Mouse (Mus musculus) hindbrain, embryonic 11.5 days (tissue): Measurements from ENCODE around the gene Ksr1. TPM values are rescaled to one million over a fixed set of nuclear protein-coding genes. Genes with fewer than 3 reads are reported as not detected.
A peak's percentile ranks its signal among the peaks of the same experiment; 100 is the strongest.

Source experiments
- ATAC-seq: fragments of 200-750 bp; cut with Nextera tagmentation; 2 replicates; pipeline ENCODE4 v1.8.0; 2017; ENCODE audit warnings: mild to moderate bottlenecking, moderate TSS enrichment, moderate library complexity; ENCODE audit not compliant: low FRiP score
- DNase-seq: peaks from one replicate; pipeline ENCODE4 v3.0.0-alpha.2; 2015; ENCODE audit warnings: low spot score
- H3K27ac ChIP-seq: fragments of 300-500 bp; sonication (generic); 2 replicates; pipeline ENCODE4 v1.5.1; 2014; ENCODE audit warnings: mild to moderate bottlenecking, low read depth, low read length
- H3K27me3 ChIP-seq: fragments of 300-500 bp; sonication (generic); 2 replicates; pipeline ENCODE4 v1.6.1; 2014; ENCODE audit warnings: mild to moderate bottlenecking, low read length, moderate library complexity, mixed read lengths; ENCODE audit not compliant: control insufficient read depth, insufficient read depth
- H3K36me3 ChIP-seq: fragments of 300-500 bp; sonication (generic); 2 replicates; pipeline ENCODE4 v1.6.1; 2014; ENCODE audit warnings: mild to moderate bottlenecking, low read length, moderate library complexity, mixed read lengths; ENCODE audit not compliant: control insufficient read depth, insufficient read depth
- H3K4me1 ChIP-seq: fragments of 300-500 bp; sonication (generic); replicated peaks from 2 replicates; pipeline ENCODE4 v1.6.1; 2014; ENCODE audit warnings: low read length, mixed read lengths; ENCODE audit not compliant: control insufficient read depth, insufficient read depth
- H3K4me2 ChIP-seq: fragments of 300-500 bp; sonication (generic); replicated peaks from 2 replicates; pipeline ENCODE4 v1.6.1; 2014; ENCODE audit warnings: mild to moderate bottlenecking, low read depth, low read length
- H3K4me3 ChIP-seq: fragments of 300-500 bp; sonication (generic); 2 replicates; pipeline ENCODE4 v1.5.1; 2014; ENCODE audit warnings: low read depth, low read length
- H3K9ac ChIP-seq: fragments of 300-500 bp; sonication (generic); 2 replicates; pipeline ENCODE4 v1.6.1; 2014; ENCODE audit warnings: low read depth, low read length
- H3K9me3 ChIP-seq: fragments of 300-500 bp; sonication (generic); 2 replicates; pipeline ENCODE4 v1.6.1; 2016; ENCODE audit warnings: low read length; ENCODE audit not compliant: control insufficient read depth
- WGBS: fragments of 180-500 bp; shearing (Covaris S2); extraction: QIAGEN DNeasy Blood & Tissue Kit; methylation state at CpG from one replicate; pipeline ENCODE4 v1.1.7; 2014; 5-methylcytosine and 5-hydroxymethylcytosine counted together
- polyA plus RNA-seq: library from polyadenylated mRNA; unstranded; fragments of >200 nt; fragmentation: Nextera tagmentation; extraction: Ambion mirVana; gene quantifications from 2 replicates; pipeline ENCODE4 v1.2.1, GENCODE M21; 2014

The Ksr1 gene
- polyA plus RNA-seq, 1 experiment from 2014 or later, result 3.9 TPM

DNA sequence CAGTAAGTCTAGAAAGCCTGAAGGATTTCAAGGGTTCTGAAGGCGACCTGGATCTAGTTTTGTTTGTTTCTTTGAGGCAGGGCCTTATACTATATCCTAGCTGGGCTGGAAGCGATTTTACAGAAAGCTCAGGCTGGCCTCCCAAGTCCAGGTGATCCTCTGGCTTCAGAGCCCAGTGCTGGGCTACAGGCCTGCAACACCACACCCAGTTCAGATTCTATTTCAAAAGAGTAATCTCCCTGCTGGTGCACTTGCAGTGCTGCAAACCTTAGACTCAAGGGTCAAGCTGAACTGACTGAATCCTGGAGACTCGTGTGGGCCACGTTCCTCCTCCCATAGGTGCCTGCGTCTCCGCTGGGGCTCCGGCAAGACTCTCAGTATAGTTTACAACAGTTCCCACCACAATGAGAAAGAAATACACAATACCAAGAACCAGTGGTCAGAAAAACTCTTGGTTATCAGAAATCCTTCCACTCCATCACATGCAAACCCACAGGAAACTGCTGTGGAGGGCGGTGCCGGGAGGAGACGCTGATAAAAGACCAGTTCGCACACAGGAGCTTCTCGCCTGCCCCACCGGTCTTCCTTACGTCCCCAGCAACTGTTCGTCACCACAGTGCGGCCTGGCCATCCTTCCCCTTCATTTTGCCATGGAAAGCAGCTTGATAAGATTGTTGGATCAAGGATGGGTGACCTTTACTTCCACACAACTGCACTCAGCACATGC lies 95.3 kb downstream of the Ksr1 start:
- Histone ChIP-seq H3K36me3 (no peaks in the 10 kb centered on the region), H3K27ac (no peak overlapping the region), H3K4me3 (no peak overlapping the region), H3K4me1 (no peaks in the 10 kb centered on the region; the same call in 1 of the 2 replicates), H3K9me3 (no peaks in the 10 kb centered on the region), H3K9ac (no peak overlapping the region), H3K27me3 (no peaks in the 10 kb centered on the region), H3K4me2 (no peak overlapping the region)
- 92% methylated on average over 16 of the region's 16 CpGs for WGBS
- DNase-seq (no peak), ATAC-seq (no peak)

DNA sequence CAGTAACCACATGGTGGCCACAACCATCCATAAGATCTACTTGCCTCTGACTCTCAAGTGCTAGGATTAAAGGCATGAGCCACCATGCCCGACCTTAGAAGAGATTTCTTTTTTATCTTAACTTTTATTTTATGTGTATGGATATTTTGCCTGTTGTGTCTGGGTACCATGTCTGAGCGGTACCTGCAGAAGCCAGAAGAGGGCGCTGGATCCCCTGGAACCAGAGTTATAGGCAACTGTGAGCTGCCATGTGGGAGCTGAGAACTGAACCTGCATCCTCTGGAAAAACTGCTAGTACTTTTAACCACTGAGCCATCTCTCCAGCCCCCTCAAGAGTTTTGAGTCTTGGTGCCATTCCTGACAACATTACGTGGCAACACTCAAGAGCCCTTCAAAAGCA lies 97.3 kb downstream of the Ksr1 start:
- 87% methylated on average over 4 of the region's 4 CpGs for WGBS
- no peak overlapping the region for H3K27ac ChIP-seq
- no peaks in the 10 kb centered on the region for H3K36me3 ChIP-seq
- H3K9ac ChIP-seq, result no peak overlapping the region
- H3K27me3 ChIP-seq, result no peaks in the 10 kb centered on the region
- no peak for ATAC-seq
- no peak for DNase-seq
- H3K4me1 ChIP-seq, result no peaks in the 10 kb centered on the region; the same call in 1 of the 2 replicates
- H3K9me3 ChIP-seq, result no peaks in the 10 kb centered on the region
- no peak overlapping the region for H3K4me2 ChIP-seq
- H3K4me3 ChIP-seq, result no peak overlapping the region

DNA sequence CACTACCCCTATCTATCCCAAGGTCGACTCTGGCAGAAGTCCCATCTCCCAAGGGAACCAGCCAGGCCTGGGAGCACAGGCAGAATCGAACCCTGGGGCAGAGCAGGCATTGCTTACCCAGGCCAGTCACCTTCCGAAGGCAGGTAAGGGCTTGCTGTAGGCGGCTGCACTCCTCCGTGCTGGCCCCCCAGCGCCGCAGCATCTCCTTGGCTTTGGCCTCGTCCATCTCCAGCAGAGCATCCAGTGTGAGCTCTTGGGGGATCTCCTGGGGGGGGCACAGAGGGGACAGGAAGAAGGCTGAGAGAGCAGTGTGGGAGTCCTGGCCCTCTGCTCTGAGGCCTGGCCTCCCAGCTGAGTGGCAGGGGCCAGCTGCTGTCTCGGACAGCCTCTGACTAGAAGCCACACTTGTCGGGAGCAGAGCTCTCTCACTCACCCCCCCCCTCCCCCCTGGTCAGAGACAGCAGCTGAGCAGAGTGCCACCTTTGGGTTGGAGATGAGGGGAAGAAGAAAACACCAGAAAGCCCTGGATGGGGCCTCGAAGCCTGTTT lies 99.0 kb downstream of the Ksr1 start:
- ATAC-seq (no peak), DNase-seq (no peak)
- no peak overlapping the region for H3K4me3 ChIP-seq
- no peaks in the 10 kb centered on the region for H3K27me3 ChIP-seq
- no peak overlapping the region for H3K4me2 ChIP-seq
- WGBS, result 67% methylated on average over 11 of the region's 11 CpGs
- H3K9me3 ChIP-seq, result no peaks in the 10 kb centered on the region
- H3K4me1 ChIP-seq, result no peaks in the 10 kb centered on the region; the same call in 1 of the 2 replicates
- no peak overlapping the region for H3K9ac ChIP-seq
- H3K27ac ChIP-seq, result peak overlapping the region; percentile 36; the same call in 1 of the 2 replicates
- no peaks in the 10 kb centered on the region for H3K36me3 ChIP-seq

DNA sequence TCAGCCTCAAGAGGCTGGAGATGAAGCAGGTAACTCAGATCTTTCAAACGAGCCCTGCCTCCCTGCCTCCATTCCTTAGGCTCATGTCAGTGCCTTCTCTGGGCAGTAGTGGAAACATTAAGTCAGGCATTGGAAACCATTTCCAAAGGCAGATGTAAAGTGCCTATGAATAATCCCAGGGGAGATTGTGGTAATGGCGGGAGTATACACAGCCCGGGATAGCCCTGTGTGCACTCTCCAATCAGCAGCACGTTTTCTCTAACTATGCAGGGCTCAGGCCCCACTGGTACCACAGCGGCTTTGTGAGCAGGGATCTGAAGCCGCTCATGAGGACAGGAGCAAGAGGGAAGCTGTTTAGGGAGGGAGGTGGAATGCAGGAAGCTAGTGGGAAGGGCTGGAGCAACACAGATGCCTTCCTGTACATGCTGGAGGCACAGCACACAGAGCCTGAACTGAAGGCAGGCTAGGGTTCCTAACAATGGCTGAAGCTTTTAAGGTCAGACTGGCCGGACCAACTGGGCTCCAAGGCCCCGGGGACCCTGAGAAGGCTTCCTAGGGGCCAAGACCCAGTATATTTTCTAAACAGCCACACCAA lies 99.5 kb downstream of the Ksr1 start:
- H3K9me3 ChIP-seq, result no peaks in the 10 kb centered on the region
- ATAC-seq (peak; percentile 51; the same call in 1 of the 2 replicates), DNase-seq (no peak)
- no peaks in the 10 kb centered on the region for H3K36me3 ChIP-seq
- 55% methylated on average over 8 of the region's 8 CpGs for WGBS
- H3K4me3 ChIP-seq, result no peak overlapping the region
- no peak overlapping the region for H3K4me2 ChIP-seq
- peak overlapping the region; percentile 36; the same call in 1 of the 2 replicates for H3K27ac ChIP-seq
- no peak overlapping the region for H3K9ac ChIP-seq
- H3K27me3 ChIP-seq, result no peaks in the 10 kb centered on the region
- no peaks in the 10 kb centered on the region; the same call in 1 of the 2 replicates for H3K4me1 ChIP-seq

DNA sequence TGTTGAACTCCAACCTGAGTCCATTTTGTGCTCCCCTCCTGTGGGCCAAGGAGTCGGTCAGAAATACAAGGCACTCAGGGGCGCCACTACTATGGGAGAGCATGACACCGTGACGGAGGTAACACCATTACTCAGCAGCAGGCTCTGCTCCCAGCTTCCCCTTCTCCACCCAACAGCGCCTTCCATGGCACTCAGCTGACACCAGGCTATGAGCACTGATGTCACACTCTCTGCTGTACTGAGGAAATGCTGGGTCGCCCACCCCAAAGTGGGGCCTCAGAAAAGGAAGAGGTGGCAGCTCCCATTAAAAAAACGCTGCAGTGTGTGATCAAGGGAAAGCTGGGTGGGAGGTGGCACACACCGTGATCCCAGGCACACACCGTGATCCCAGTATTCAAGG lies 101.0 kb downstream of the Ksr1 start:
- no peak for ATAC-seq
- Histone ChIP-seq H3K9me3 (no peaks in the 10 kb centered on the region), H3K4me2 (no peak overlapping the region), H3K9ac (no peak overlapping the region), H3K4me1 (no peaks in the 10 kb centered on the region; the same call in 1 of the 2 replicates), H3K27me3 (no peaks in the 10 kb centered on the region), H3K4me3 (no peak overlapping the region), H3K27ac (no peak overlapping the region), H3K36me3 (no peaks in the 10 kb centered on the region)
- no peak for DNase-seq
- WGBS, result 88% methylated on average over 9 of the region's 9 CpGs

DNA sequence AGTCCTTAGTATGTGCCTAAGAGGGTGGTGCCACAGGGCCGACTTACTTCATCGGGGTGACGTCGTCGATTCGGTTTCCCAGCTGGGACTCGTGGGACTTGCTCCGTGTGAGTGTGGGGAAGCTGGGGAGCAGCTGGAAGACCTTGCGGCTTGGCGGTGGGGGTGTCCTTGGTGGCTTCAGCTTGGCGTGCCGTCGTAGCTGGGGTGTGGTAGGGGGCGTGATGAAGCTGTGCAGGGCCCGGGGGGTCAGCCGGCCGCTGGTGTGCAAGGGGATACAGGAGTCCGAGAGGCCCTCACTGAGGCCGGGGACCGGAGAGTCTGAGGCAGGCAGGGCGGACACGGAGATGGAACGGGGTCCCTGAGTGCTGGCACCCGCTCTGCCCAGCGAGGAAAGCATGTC lies 101.4 kb downstream of the Ksr1 start:
- H3K27me3 ChIP-seq, result no peaks in the 10 kb centered on the region
- H3K27ac ChIP-seq, result no peak overlapping the region
- whole genome bisulfite sequencing, result 96% methylated on average over 25 of the region's 25 CpGs
- H3K36me3 ChIP-seq, result no peaks in the 10 kb centered on the region
- H3K9me3 ChIP-seq, result no peaks in the 10 kb centered on the region
- DNase-seq (no peak), ATAC-seq (no peak)
- no peaks in the 10 kb centered on the region; the same call in 1 of the 2 replicates for H3K4me1 ChIP-seq
- no peak overlapping the region for H3K9ac ChIP-seq
- H3K4me3 ChIP-seq, result no peak overlapping the region
- no peak overlapping the region for H3K4me2 ChIP-seq

DNA sequence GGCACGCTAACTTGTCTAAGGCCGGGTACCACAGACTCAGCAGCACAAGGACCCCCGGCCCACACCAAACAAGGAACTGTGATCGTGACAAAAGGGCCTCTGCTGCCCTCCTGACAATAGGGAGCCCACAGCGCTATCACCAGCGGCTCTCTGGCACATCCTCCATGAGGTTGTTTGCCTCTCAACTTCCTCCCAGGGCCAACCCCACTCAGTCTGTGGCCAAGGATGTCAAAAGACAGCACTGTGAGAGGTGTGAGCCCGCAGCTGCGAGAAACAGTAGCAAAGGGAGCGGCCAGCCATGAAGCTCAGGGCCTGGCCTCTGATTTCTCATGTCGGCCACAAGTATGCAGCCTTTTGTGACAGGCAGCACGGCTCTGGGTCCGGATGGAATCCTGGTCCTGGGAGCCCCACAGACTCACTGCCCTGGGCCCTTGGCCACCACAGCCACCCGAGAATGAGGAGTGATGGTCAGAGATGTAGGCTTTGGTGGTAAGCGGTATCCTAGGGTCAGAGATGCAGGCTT lies 104.2 kb downstream of the Ksr1 start:
- H3K27ac ChIP-seq, result no peak overlapping the region
- no peak overlapping the region for H3K4me2 ChIP-seq
- ATAC-seq (no peak), DNase-seq (no peak)
- no peaks in the 10 kb centered on the region for H3K9me3 ChIP-seq
- H3K4me3 ChIP-seq, result no peak overlapping the region
- 43% methylated on average over 14 of the region's 14 CpGs for WGBS
- peak overlapping the region; percentile 7; the same call in 1 of the 2 replicates for H3K9ac ChIP-seq
- no peaks in the 10 kb centered on the region for H3K27me3 ChIP-seq
- H3K4me1 ChIP-seq, result no peaks in the 10 kb centered on the region; the same call in 1 of the 2 replicates
- H3K36me3 ChIP-seq, result no peaks in the 10 kb centered on the region

DNA sequence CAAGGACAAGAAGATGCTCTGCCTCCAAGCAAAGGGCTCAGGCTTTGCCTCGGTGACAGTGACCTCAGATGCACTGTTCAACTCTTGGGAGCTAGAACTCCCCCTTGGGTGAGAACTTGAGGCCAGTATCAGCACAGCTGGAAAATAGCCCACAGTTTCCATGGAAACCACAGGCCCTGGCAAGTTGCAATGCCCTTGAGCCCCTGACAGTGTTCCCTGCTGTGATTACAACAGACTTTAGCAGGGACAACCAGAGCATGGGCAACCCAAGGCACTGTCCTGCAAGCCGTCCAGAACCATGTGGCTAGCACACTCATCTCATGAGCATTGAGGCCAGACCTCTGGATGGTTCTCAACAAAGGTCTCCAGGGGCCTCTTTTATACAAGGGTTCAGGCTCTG lies 106.7 kb downstream of the Ksr1 start:
- Histone ChIP-seq H3K4me3 (no peak overlapping the region), H3K4me1 (no peaks in the 10 kb centered on the region), H3K27me3 (no peaks in the 10 kb centered on the region), H3K36me3 (no peaks in the 10 kb centered on the region), H3K9ac (no peak overlapping the region), H3K4me2 (no peak overlapping the region), H3K27ac (no peak overlapping the region), H3K9me3 (no peaks in the 10 kb centered on the region)
- WGBS, result 55% methylated on average over 2 of the region's 2 CpGs
- ATAC-seq (no peak), DNase-seq (no peak)
